Mouse (Mus musculus) MEL-GATA-1-ER (cell line): ENCODE results near the gene Ccdc13.
A peak's percentile ranks its signal among the peaks of the same experiment; 100 is the strongest.

Experiments used
- DNase-seq: peaks from one replicate; pipeline ENCODE4 v3.0.0-alpha.2; 2012; ENCODE audit warnings: low read depth; ENCODE audit errors: extremely low read depth

Ccdc13 gene

DNA sequence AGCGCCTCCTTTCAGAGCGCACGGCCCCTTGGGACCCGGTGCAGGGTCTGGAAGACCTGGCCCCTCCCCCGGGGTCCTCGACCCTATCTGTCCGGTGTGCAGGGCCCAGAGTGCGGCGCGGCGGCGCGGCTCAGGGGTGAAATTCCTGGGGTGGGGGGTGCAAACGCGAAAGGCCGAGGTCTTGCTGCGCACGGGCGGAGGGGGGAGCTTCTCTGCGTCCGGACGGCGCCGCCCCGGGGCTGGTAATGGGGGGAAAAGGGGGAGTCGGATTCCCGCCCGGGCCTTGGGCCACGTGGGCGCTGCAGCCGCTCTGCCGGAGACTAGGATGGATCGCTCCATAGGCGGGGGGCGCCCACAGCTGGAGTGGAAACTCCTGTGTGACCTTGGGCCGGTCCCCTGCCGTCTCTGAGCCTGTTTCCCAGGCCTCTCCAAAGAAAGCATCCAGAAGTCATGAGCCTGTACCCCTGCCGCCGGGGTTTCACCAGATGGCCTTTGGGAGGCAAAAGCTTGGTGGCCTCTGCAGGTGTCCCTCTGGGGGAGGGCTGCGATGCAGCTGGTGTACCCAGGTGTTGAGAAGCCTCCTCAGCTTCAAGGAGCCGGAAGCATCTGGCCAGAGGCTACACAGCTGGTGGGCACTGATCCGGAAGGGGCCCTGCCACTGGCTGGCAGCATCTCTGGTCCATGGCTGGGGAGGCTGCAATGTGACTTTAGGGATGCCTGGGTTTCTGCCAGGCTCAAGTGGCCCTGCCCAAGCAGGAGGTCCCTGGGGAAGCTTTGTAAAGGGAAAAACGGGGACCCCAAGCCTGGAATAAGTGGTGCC lies 78.8 kb downstream of the Ccdc13 start:
- DNase-seq: no peak

DNA sequence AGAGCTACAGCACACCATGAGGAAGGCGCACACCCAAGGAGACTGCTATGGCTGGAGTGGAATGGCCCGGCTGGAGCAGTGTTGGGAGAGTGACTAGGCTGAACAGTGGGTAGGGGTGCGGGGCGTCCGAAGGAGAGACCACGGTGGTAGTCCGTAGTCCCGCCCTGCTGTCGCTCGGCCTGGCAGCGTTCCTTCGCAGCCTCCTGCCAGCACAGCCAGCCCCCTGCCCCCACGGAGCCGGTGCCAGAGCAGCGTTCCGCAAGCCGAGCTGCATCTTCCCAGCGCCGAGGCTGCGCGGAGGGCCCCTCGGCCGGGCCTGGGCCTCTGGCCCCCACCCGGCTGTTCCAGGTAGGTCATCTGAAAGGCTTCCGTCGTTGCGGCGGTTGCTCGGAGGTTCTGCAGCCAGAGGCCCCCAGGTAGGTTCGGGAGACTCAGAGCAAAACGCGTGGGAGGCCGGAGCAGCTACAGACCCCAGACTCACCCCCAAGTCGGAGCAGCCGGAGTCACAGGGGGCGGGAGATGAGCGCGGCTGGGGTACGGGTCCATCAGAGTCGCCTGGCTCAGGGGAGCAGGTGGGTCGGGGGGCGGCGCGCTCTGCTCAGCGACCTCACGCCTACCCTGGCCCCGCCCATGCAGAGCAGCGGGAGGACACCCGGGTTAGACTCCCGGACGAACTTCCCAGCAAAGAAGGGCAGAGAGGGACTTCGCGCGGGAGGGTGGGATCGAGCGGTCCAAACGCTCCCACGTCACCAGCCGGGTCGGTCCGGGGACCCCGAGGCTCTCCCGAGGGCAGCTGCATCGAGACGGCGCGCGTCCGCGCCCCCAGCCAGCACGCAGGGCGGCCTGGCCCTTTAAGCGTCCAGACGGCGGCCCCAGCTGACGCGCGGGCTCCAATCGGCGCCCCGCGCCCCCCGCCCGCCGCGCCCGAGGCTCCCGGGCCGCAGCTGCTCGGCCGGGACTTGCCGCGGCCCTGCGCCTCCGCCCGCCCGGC lies 79.9 kb downstream of the Ccdc13 start, which contains the start of gene Zfp651:
TSS of gene Zfp651 (plus strand) at position 240 of the 991 bp plus-strand sequence.
- no peak for DNase-seq

DNA sequence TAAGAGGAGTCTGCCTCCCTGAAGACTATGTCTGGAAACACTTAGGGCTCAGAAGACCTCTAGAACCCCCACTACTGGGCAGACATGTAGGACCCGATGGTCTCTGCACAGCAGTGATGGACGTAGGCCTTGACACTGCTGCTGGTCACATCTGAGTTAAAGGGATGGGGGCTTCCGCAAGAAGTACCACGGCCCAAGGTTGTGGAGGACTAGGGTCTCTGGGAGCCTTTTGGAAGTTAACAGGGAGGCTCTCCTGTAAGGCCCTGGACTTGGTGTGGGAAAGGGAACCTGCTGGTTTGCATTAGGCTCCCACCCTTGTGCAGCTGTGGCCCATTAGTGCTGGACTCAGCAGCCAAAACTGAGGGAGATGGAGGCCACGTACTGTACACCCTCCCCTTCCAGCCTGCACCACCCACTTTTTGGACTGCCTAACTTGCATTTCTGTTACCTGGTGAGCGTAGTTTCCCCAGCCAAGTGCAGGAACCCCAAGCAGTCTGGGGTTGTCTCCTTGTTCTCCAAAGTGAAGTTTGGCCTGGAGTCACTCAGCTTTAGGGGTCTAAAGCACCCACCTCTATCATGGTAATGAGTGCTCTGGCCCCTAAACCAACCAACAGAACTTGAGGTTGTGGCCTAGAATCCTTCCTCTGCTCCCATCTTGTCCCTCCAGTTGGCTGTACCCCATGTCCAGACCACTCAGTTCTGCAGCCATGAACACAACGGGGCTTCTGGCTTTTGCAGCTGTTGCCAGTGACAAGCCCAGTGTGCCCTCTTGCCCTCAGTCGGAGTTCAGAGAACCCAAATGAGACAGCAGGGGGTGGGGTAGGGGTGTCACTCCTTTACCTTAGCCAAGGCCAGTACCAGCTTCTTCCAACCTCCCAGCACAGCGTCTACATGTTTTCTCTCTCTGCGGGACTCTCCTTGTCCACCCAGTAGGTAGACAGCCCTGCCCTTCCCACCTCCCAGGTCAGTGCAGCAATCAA lies 81.1 kb downstream of the Ccdc13 start:
- no peak for DNase-seq

- DNase-seq: peak; percentile 3
These were observed 81.8 kb downstream of the Ccdc13 start for GRCm38 (mm10) chr9:121757432-121757831.

GRCm38 (mm10) chr9:121756785-121757184 lies 82.5 kb downstream of the Ccdc13 start:
- no peak for DNase-seq

- DNase-seq: no peak
These were observed 84.6 kb downstream of the Ccdc13 start for GRCm38 (mm10) chr9:121754624-121755023.

- no peak for DNase-seq
These were observed 86.5 kb downstream of the Ccdc13 start for GRCm38 (mm10) chr9:121752774-121753173.
